Mouse (Mus musculus) lung, embryonic 15.5 days (tissue): Measurements from ENCODE around the gene Cmya5. TPM values are rescaled to one million over a fixed set of nuclear protein-coding genes. Genes with fewer than 3 reads are reported as not detected.

Experiments used
- ATAC-seq: fragments of 200-750 bp; cut with Nextera tagmentation; 2 replicates; pipeline ENCODE4 v1.8.0; 2017; ENCODE audit warnings: moderate number of reproducible peaks, borderline replicate concordance; ENCODE audit not compliant: low FRiP score, low TSS enrichment; ENCODE audit errors: extremely low read depth
- H3K27ac ChIP-seq: fragments of 300-500 bp; sonication (generic); 2 replicates; pipeline ENCODE4 v1.5.1; 2015; ENCODE audit warnings: moderate library complexity, mild to moderate bottlenecking, inconsistent platforms
- H3K27me3 ChIP-seq: fragments of 300-500 bp; sonication (generic); 2 replicates; pipeline ENCODE4 v1.6.1; 2015; ENCODE audit warnings: inconsistent platforms
- H3K36me3 ChIP-seq: fragments of 300-500 bp; sonication (generic); 2 replicates; pipeline ENCODE4 v1.6.1; 2015; ENCODE audit warnings: inconsistent platforms
- H3K4me1 ChIP-seq: fragments of 300-500 bp; sonication (generic); 2 replicates; pipeline ENCODE4 v1.6.1; 2015; ENCODE audit warnings: inconsistent platforms
- H3K4me2 ChIP-seq: fragments of 300-500 bp; sonication (generic); 2 replicates; pipeline ENCODE4 v1.6.1; 2015; ENCODE audit warnings: inconsistent platforms, mild to moderate bottlenecking, moderate library complexity
- H3K4me3 ChIP-seq: fragments of 300-500 bp; sonication (generic); 2 replicates; pipeline ENCODE4 v1.5.1; 2015; ENCODE audit warnings: mild to moderate bottlenecking, inconsistent platforms
- H3K9ac ChIP-seq: fragments of 300-500 bp; sonication (generic); 2 replicates; pipeline ENCODE4 v1.6.1; 2015; ENCODE audit warnings: inconsistent platforms
- H3K9me3 ChIP-seq: fragments of 300-500 bp; sonication (generic); 2 replicates; pipeline ENCODE4 v1.6.1; 2016; ENCODE audit warnings: inconsistent platforms
- WGBS: fragments of 180-500 bp; shearing (Covaris S2); methylation state at CpG from one replicate; pipeline ENCODE4 v1.1.7; 2015; 5-methylcytosine and 5-hydroxymethylcytosine counted together
- polyA plus RNA-seq: library from polyadenylated mRNA; unstranded; fragments of >200 nt; fragmentation: Nextera tagmentation; extraction: Ambion mirVana; gene quantifications from 2 replicates; pipeline ENCODE4 v1.2.1, GENCODE M21; 2015

Gene Cmya5
- polyA plus RNA-seq, 1 experiment from 2014 or later: 0.42 TPM

DNA sequence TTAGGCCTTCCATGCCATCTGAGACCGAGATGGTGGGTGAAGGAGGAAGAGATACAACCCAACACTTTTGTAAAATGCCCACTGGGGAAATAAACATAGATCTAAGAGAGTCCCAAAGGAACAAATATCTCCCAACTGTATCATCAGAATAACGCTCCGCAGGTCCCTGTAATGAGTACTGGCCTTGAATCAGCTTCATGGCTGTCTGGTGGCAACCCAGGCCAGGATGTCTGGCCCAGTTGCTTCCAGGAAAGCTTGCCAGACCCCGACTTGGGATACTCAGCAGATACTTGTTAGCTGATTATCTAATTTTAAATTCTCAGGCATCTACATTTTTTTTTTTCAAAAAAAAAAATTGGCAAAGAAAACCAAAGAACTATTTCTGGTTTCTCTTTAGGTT, 138.2 kb downstream of the Cmya5 start:
- WGBS: 83% methylated on average over 4 of the region's 4 CpGs
- Histone ChIP-seq H3K4me1 (no peaks in the 10 kb centered on the region), H3K4me2 (no peak overlapping the region), H3K9me3 (no peaks in the 10 kb centered on the region), H3K36me3 (no peaks in the 10 kb centered on the region), H3K4me3 (no peak overlapping the region), H3K27ac (no peak overlapping the region), H3K27me3 (no peaks in the 10 kb centered on the region), H3K9ac (no peak overlapping the region)
- ATAC-seq: no peak

DNA sequence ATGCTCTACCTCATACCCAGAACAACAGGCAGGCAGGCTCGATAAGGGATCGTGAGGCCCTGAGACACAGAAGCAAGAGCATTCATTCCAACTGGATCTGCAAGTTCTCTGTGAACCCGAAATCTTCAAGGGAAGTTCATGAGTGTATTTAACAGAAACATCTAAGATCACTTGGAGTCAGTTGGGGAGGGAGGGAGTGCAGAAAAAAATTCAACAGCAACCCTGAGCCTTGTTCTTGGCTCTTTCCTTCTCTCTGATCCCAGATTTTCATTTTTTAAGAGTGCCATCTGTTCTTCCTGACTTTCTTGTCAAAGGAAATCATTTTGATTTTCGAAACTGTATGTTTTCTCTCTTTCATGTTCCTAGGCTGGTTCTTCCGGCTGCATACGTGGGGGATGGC, 140.5 kb downstream of the Cmya5 start:
- Histone ChIP-seq H3K9me3 (no peaks in the 10 kb centered on the region), H3K27ac (no peak overlapping the region), H3K4me1 (no peaks in the 10 kb centered on the region), H3K36me3 (no peaks in the 10 kb centered on the region), H3K9ac (no peak overlapping the region), H3K4me2 (no peak overlapping the region), H3K27me3 (no peaks in the 10 kb centered on the region), H3K4me3 (no peak overlapping the region)
- 65% methylated on average over 6 of the region's 6 CpGs for WGBS
- ATAC-seq: no peak

DNA sequence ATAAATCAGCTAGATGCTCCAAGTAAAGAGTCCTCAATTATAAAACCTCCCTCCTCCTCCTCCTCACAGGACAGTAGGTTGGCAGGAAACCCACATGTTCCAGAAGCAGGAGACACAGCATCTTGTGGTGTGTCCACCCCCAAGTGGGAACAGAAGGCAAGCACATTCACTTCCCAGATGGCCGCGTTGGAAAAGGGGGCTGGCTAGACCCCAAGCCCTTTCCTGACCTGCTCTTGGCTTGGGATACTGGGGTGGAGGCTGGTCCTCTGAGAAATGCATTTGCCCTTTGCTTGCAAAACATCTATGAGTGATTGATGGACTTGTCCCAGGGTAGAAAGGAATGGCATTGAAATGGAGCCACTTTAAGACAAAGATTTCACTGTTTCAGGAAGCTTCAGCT, 142.1 kb downstream of the Cmya5 start:
- Histone ChIP-seq H3K27ac (no peak overlapping the region), H3K9me3 (no peaks in the 10 kb centered on the region), H3K4me1 (no peaks in the 10 kb centered on the region), H3K9ac (no peak overlapping the region), H3K36me3 (no peaks in the 10 kb centered on the region), H3K4me3 (no peak overlapping the region), H3K4me2 (no peak overlapping the region), H3K27me3 (no peaks in the 10 kb centered on the region)
- 58% methylated on average over 2 of the region's 2 CpGs for WGBS
- ATAC-seq: no peak

DNA sequence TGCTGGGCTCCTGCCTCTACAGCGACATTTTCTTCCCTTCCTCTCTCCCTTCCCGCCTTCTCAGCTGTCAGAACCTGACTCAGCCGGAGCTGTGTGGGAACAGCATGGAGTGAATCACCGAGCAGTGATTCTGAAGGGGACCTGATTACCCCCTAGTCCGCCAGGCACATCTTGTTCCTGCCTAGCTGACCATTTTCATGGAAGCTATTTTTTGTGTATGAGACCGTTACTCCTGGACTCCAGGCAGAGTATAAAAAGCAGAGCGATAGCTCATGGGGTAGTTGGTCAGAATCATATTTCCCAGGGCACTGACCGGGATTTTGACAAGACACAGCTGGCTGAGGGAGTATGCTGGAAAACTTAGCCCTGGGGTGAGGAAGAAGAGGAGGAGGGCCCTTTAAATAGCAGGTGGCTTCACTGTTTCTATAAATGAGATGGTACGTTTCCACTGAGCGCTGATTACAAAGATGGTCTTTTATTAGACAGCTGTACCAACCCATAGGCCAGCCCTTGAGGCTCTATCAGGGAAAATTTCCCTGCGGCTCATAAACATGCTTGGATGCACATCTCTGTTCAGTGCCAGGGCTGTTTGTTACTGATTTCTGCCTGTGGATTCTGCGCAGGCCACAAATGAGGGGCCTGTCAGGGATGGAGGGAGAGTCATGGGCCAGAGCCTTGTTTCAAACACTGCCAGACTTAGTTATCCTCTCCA, 143.7 kb downstream of the Cmya5 start:
- Histone ChIP-seq H3K9ac (no peak overlapping the region), H3K9me3 (no peaks in the 10 kb centered on the region), H3K4me1 (no peaks in the 10 kb centered on the region), H3K27ac (no peak overlapping the region), H3K27me3 (no peaks in the 10 kb centered on the region), H3K36me3 (no peaks in the 10 kb centered on the region), H3K4me2 (no peak overlapping the region), H3K4me3 (no peak overlapping the region)
- ATAC-seq: no peak
- WGBS: 66% methylated on average over 12 of the region's 12 CpGs

DNA sequence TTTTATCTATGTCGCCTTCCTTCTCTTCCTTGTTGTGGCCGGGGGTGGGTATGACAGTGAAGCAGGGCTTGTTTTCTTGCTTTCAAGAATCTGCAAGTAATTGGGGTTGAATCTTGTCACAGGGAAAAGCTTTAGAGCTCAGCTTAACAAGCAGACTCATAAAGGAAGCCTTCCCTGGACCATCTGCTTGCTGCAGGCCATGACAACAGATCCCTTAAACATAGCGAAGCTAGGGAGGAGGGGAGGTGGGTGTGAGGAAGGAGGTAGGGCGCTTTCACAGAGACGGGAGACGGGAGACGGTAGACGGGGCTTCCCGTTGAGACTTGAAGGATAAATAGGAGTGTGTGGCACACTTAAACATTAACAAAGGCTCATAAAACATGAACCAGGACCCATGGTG, 144.7 kb downstream of the Cmya5 start:
- no peak overlapping the region for H3K27ac ChIP-seq
- no peaks in the 10 kb centered on the region for H3K36me3 ChIP-seq
- no peak overlapping the region for H3K9ac ChIP-seq
- no peak for ATAC-seq
- H3K4me1 ChIP-seq: no peaks in the 10 kb centered on the region
- H3K9me3 ChIP-seq: no peaks in the 10 kb centered on the region
- no peak overlapping the region for H3K4me3 ChIP-seq
- no peaks in the 10 kb centered on the region for H3K27me3 ChIP-seq
- no peak overlapping the region for H3K4me2 ChIP-seq
- 65% methylated on average over 9 of the region's 9 CpGs for WGBS

DNA sequence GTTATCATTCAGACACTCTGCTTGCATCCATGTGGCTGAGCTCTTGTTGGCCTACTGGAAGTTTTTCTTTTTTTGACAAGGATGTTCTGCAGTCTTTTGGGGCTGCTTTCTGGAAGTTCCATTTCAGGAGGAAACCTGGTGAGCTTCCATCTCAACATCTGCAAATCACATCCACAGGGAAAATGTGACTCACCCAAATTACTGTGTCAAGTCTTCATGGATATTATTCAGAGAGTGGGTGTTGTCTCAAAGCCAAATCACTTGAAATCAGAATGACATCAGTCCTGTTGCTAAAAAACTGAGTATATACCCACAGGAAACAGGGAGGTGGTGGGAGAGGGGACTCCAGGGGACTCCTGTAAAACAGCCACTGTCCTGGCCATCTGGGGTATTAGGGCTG, 149.8 kb downstream of the Cmya5 start:
- Histone ChIP-seq H3K36me3 (no peaks in the 10 kb centered on the region), H3K4me1 (no peaks in the 10 kb centered on the region), H3K4me2 (no peak overlapping the region), H3K9ac (no peak overlapping the region), H3K27me3 (no peaks in the 10 kb centered on the region), H3K27ac (no peak overlapping the region), H3K9me3 (no peaks in the 10 kb centered on the region), H3K4me3 (no peak overlapping the region)
- ATAC-seq: no peak

DNA sequence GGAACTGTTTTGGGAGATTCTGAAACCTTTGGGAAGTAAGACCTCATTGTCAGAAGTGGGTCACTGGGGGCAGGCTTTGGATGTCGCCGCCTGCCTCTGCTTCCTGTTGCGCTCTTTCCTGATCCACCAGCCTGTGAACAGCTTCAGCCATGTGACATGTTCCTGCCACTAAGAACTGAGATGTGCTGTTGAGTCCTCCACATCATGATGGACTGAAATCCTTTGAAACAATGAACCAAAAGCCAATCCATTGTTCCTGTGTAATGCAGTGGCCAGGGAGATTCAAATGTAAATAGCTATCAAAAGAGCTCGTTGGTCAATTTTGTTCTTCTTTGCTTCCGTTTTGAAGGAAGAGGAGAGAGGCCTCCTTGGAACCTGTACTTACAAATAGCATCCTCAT, 151.7 kb downstream of the Cmya5 start:
- H3K4me1 ChIP-seq: no peaks in the 10 kb centered on the region
- H3K36me3 ChIP-seq: no peaks in the 10 kb centered on the region
- no peaks in the 10 kb centered on the region for H3K27me3 ChIP-seq
- 83% methylated on average over 5 of the region's 5 CpGs for WGBS
- no peak overlapping the region for H3K4me3 ChIP-seq
- no peak overlapping the region for H3K9ac ChIP-seq
- H3K27ac ChIP-seq: no peak overlapping the region
- H3K4me2 ChIP-seq: no peak overlapping the region
- ATAC-seq: no peak
- no peaks in the 10 kb centered on the region for H3K9me3 ChIP-seq

Other genes with a start within 250 kb of the Cmya5 start
- gene Tent2, start 47.7 kb upstream of the Cmya5 start, polyA plus RNA-seq: 52.4 and 57.1 TPM in 2 replicates
- gene Homer1, start 154.9 kb upstream of the Cmya5 start, polyA plus RNA-seq: 4.4 TPM in 2 replicates